Mouse (Mus musculus) lung, postnatal 0 days (tissue): ENCODE measurements around the gene Sbf1.

ENCODE experiments used
- CTCF ChIP-seq: IDR thresholded peaks from 2 replicates; pipeline ENCODE4 v1.5.1; 2016; ENCODE audit warnings: antibody characterized with exemption, mild to moderate bottlenecking
- EP300 ChIP-seq: IDR thresholded peaks from 2 replicates; pipeline ENCODE4 v1.6.1; 2016; ENCODE audit warnings: antibody characterized with exemption, mild to moderate bottlenecking, control low read depth

DNA sequence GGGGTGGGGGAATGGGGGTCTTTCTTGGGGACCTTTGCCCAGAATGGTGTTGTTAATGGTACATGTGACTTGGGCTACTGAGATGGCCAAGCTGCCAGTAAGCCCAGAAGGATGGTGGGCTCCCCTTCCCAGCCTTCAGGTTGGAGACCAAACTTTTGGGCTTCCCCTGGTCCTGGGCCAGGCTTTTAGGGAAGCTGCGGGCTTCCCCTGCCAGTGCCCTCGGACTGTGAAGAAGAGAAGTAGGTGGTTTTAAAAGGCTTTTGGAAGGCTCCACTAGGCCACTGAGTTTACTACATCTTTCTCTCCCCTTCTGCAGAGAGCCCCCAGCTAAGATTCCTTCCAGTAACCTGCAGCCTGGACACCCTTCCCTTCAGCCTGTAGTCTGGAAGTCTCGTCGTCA lies 8.5 kb upstream of the Sbf1 start:
- TF ChIP-seq EP300 (no peak), CTCF (no peak)
